ENCODE assay signal across 8 mouse cellular contexts in genomic region chr7:19130657-19131056, GRCm38 (mm10). TPM values are rescaled to one million over a fixed set of nuclear protein-coding genes. Genes with fewer than 3 reads are reported as not detected.
DNase-seq lines count a peak whose midpoint lies in the region; ATAC-seq lines count a peak whose summit lies in the region.

No protein-coding gene starts in this region.

- DNase-seq in kidney, adult 11 months, result no peak
- peak; percentile 42 for DNase-seq in adipocyte (ENCODE audit: low spot score)
- no peak for DNase-seq in urinary bladder, postnatal 14 days (ENCODE audit: low spot score)
- DNase-seq in frontal cortex, adult 2 months (ENCODE audit: extremely low spot score in 1 of 2, low spot score in 1 of 2), result no peak
- DNase-seq in right cerebral cortex, postnatal 14 days, result no peak

- H3K4me2 ChIP-seq in kidney, embryonic 16.5 days (replicated peaks; ENCODE audit: low read depth, low read length), result peak overlapping the region; percentile 67
- H3K4me2 ChIP-seq in hindbrain, embryonic 12.5 days (replicated peaks), result peak overlapping the region; percentile 57
- peak overlapping the region; percentile 57 for H3K4me2 ChIP-seq in midbrain, embryonic 12.5 days (replicated peaks)

- no peaks in the 10 kb centered on the region for H3K27me3 ChIP-seq in kidney, embryonic 16.5 days (ENCODE audit: insufficient read depth, low read length)
- H3K27me3 ChIP-seq in hindbrain, embryonic 12.5 days, result no peaks in the 10 kb centered on the region
- H3K27me3 ChIP-seq in midbrain, embryonic 12.5 days, result no peaks in the 10 kb centered on the region

- peak overlapping the region; percentile 94 for H3K27ac ChIP-seq in kidney, embryonic 16.5 days (ENCODE audit: low read length)
- H3K27ac ChIP-seq in hindbrain, embryonic 12.5 days, result peak overlapping the region; percentile 92
- peak overlapping the region; percentile 92 for H3K27ac ChIP-seq in midbrain, embryonic 12.5 days (replicated peaks)

- no peak for ATAC-seq in kidney, embryonic 16.5 days (ENCODE audit: low FRiP score, low TSS enrichment)
- peak; percentile 16; the same call in 1 of the 2 replicates for ATAC-seq in hindbrain, embryonic 12.5 days (ENCODE audit: low FRiP score)
- ATAC-seq in midbrain, embryonic 12.5 days (ENCODE audit: low FRiP score, low read depth), result no peak

- no peaks in the 10 kb centered on the region for H3K9me3 ChIP-seq in kidney, embryonic 16.5 days (ENCODE audit: low read length)
- H3K9me3 ChIP-seq in hindbrain, embryonic 12.5 days (replicated peaks), result no peaks in the 10 kb centered on the region
- no peaks in the 10 kb centered on the region for H3K9me3 ChIP-seq in midbrain, embryonic 12.5 days

- peaks cover 10% of the 10 kb centered on the region; the same call in 1 of the 2 replicates for H3K4me1 ChIP-seq in kidney, embryonic 16.5 days (ENCODE audit: insufficient read depth, low read length)
- H3K4me1 ChIP-seq in hindbrain, embryonic 12.5 days, result peaks cover 14% of the 10 kb centered on the region; the same call in 1 of the 2 replicates
- peaks cover 14% of the 10 kb centered on the region for H3K4me1 ChIP-seq in midbrain, embryonic 12.5 days

- 20% methylated on average over 4 of the region's 4 CpGs for WGBS in kidney, embryonic 16.5 days
- 36% methylated on average over 4 of the region's 4 CpGs for WGBS in hindbrain, embryonic 12.5 days
- 38% methylated on average over 4 of the region's 4 CpGs for WGBS in midbrain, embryonic 12.5 days

- peaks cover 9% of the 10 kb centered on the region for H3K36me3 ChIP-seq in kidney, embryonic 16.5 days (ENCODE audit: insufficient read depth, low read length)
- peaks cover 18% of the 10 kb centered on the region for H3K36me3 ChIP-seq in hindbrain, embryonic 12.5 days
- peaks cover 21% of the 10 kb centered on the region for H3K36me3 ChIP-seq in midbrain, embryonic 12.5 days

- peak overlapping the region; percentile 54 for H3K4me3 ChIP-seq in kidney, embryonic 16.5 days (ENCODE audit: low read length)
- peak overlapping the region; percentile 36 for H3K4me3 ChIP-seq in hindbrain, embryonic 12.5 days
- peak overlapping the region; percentile 44 for H3K4me3 ChIP-seq in midbrain, embryonic 12.5 days

- H3K9ac ChIP-seq in kidney, embryonic 16.5 days (replicated peaks; ENCODE audit: low read length), result peak overlapping the region; percentile 69
- peak overlapping the region; percentile 48 for H3K9ac ChIP-seq in hindbrain, embryonic 12.5 days
- H3K9ac ChIP-seq in midbrain, embryonic 12.5 days (replicated peaks), result peak overlapping the region; percentile 68

RNA-seq across cellular contexts. Expression of gene Fbxo46, which starts 11.0 kb away (rescaled TPM):
- polyA plus RNA-seq in kidney, embryonic 16.5 days (2015; fragmentation: Nextera tagmentation; extraction: Ambion mirVana), result 18.4 and 20.3 TPM in 2 replicates
- 20.9 TPM in 2 replicates for polyA plus RNA-seq in hindbrain, embryonic 12.5 days (2016; fragmentation: Nextera tagmentation; extraction: Ambion mirVana)
- 20.6 and 21.9 TPM in 2 replicates for polyA plus RNA-seq in midbrain, embryonic 12.5 days (2016; fragmentation: Nextera tagmentation; extraction: Ambion mirVana)
- polyA plus RNA-seq in frontal cortex, adult 2 months (2012; rRNA removed), result 8.4 and 9.0 TPM in 2 replicates

RNA-seq across cellular contexts. Expression of gene Gm4969, which starts 12.5 kb away (rescaled TPM):
- polyA plus RNA-seq in kidney, embryonic 16.5 days (2015; fragmentation: Nextera tagmentation; extraction: Ambion mirVana), result 3.2 and 4.3 TPM in 2 replicates
- polyA plus RNA-seq in hindbrain, embryonic 12.5 days (2016; fragmentation: Nextera tagmentation; extraction: Ambion mirVana), result 1.8 TPM in 2 replicates
- 1.1 and 1.3 TPM in 2 replicates for polyA plus RNA-seq in midbrain, embryonic 12.5 days (2016; fragmentation: Nextera tagmentation; extraction: Ambion mirVana)
- polyA plus RNA-seq in frontal cortex, adult 2 months (2012; rRNA removed), result 1.1 and 1.4 TPM in 2 replicates

RNA-seq across cellular contexts. Expression of gene Qpctl, which starts 18.4 kb away (rescaled TPM):
- 15.1 and 16.1 TPM in 2 replicates for polyA plus RNA-seq in kidney, embryonic 16.5 days (2015; fragmentation: Nextera tagmentation; extraction: Ambion mirVana)
- 21.2 and 22.8 TPM in 2 replicates for polyA plus RNA-seq in hindbrain, embryonic 12.5 days (2016; fragmentation: Nextera tagmentation; extraction: Ambion mirVana)
- polyA plus RNA-seq in midbrain, embryonic 12.5 days (2016; fragmentation: Nextera tagmentation; extraction: Ambion mirVana), result 21.0 and 22.0 TPM in 2 replicates
- 15.3 and 16.7 TPM in 2 replicates for polyA plus RNA-seq in frontal cortex, adult 2 months (2012; rRNA removed)

RNA-seq across cellular contexts. Expression of gene Snrpd2, which starts 18.9 kb away (rescaled TPM):
- polyA plus RNA-seq in kidney, embryonic 16.5 days (2015; fragmentation: Nextera tagmentation; extraction: Ambion mirVana), result 137 and 141 TPM in 2 replicates
- polyA plus RNA-seq in hindbrain, embryonic 12.5 days (2016; fragmentation: Nextera tagmentation; extraction: Ambion mirVana), result 118 and 122 TPM in 2 replicates
- 136 and 139 TPM in 2 replicates for polyA plus RNA-seq in midbrain, embryonic 12.5 days (2016; fragmentation: Nextera tagmentation; extraction: Ambion mirVana)
- polyA plus RNA-seq in frontal cortex, adult 2 months (2012; rRNA removed), result 70.7 and 83.9 TPM in 2 replicates

RNA-seq across cellular contexts. Expression of gene Gipr, which starts 35.3 kb away (rescaled TPM):
- 0.37 and 0.60 TPM in 2 replicates for polyA plus RNA-seq in kidney, embryonic 16.5 days (2015; fragmentation: Nextera tagmentation; extraction: Ambion mirVana)
- 1.4 and 2.0 TPM in 2 replicates for polyA plus RNA-seq in hindbrain, embryonic 12.5 days (2016; fragmentation: Nextera tagmentation; extraction: Ambion mirVana)
- polyA plus RNA-seq in midbrain, embryonic 12.5 days (2016; fragmentation: Nextera tagmentation; extraction: Ambion mirVana), result 2.1 and 3.4 TPM in 2 replicates
- 11.0 and 11.9 TPM in 2 replicates for polyA plus RNA-seq in frontal cortex, adult 2 months (2012; rRNA removed)
